ENCODE assay signal across 29 mouse cellular contexts in the genomic region with DNA sequence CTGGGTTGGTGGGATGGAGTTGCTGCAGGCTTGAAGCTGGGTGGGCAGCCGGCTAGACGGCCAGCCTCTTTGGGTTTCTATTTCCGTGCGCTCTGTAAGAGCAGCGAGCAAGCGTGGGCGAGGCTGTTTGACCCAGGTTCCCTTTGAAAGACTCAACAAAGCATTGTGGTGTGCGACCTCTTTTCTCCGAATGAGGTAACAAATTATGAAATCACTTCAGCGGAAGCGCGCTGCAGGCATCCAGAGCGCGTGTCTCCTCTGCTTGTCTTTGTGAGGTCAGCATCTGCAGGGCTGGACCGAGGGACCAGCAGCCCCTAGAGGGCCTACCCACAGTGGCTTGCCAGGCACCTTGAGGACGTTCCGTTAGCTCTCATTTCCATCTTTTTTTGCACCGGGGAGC.
DNase-seq lines count a peak whose midpoint lies in the region; ATAC-seq lines count a peak whose summit lies in the region.
"Had no signal": no experiment of that assay in that cellular context is flagged by ENCODE, and none has a peak within 500 bp of the region (broad histone marks: within the 10 kb centered on the region; RNA-seq: fewer than 3 reads in every experiment).

No protein-coding gene starts in this region.

- no peaks in the 10 kb centered on the region for H3K9me3 ChIP-seq in hindbrain, embryonic 10.5 days
- H3K9me3 ChIP-seq in hindbrain, embryonic 16.5 days (ENCODE audit: control insufficient read depth, low read length) = no peaks in the 10 kb centered on the region
- H3K9me3 ChIP-seq in midbrain, embryonic 13.5 days = no peaks in the 10 kb centered on the region
- no peaks in the 10 kb centered on the region for H3K9me3 ChIP-seq in midbrain, embryonic 11.5 days (ENCODE audit: control insufficient read depth, low read length)
- no peaks in the 10 kb centered on the region for H3K9me3 ChIP-seq in limb, embryonic 10.5 days (replicated peaks)
- H3K9me3 ChIP-seq: embryonic facial prominence, embryonic 15.5 days; forebrain, embryonic 12.5 days; heart, embryonic 15.5 days; hindbrain, embryonic 13.5 days; limb, embryonic 12.5 days; liver, embryonic 15.5 days; neural tube, embryonic 13.5 days had no signal

- DNase-seq in hindbrain, embryonic 10.5 days (ENCODE audit: low spot score) = no peak
- DNase-seq in midbrain, embryonic 11.5 days (ENCODE audit: low spot score, missing footprints) = no peak
- no peak for DNase-seq in limb, embryonic 10.5 days (ENCODE audit: low spot score)
- peak; percentile 67 for DNase-seq in retina, embryonic 14.5 days (ENCODE audit: low spot score)
- DNase-seq in right cerebral cortex, adult 2 months (ENCODE audit: low spot score in 2 of 2) = no peak
- DNase-seq in layer of hippocampus, postnatal 14 days (ENCODE audit: low spot score in 2 of 2) = no peak
- DNase-seq: adrenal gland, adult 2 months; adrenal gland, postnatal 36 days; B cell, adult 2 months; cerebellum, adult 2 months; gastrocnemius, postnatal 14 days; kidney, adult 18-20 months; kidney, postnatal 10 days; lung, embryonic 14.5 days; lung, postnatal 14 days; right cerebral cortex, postnatal 25 days; thymus, adult 2 months; thymus, postnatal 36 days had no signal

- no peak overlapping the region for H3K9ac ChIP-seq in hindbrain, embryonic 16.5 days (ENCODE audit: low read depth, low read length)
- no peak overlapping the region for H3K9ac ChIP-seq in midbrain, embryonic 13.5 days (replicated peaks)
- no peak overlapping the region for H3K9ac ChIP-seq in midbrain, embryonic 11.5 days (ENCODE audit: low read length)
- H3K9ac ChIP-seq: embryonic facial prominence, embryonic 15.5 days; forebrain, embryonic 12.5 days; heart, embryonic 15.5 days; hindbrain, embryonic 13.5 days; limb, embryonic 12.5 days; liver, embryonic 15.5 days; lung, embryonic 14.5 days; neural tube, embryonic 13.5 days had no signal

- no peak overlapping the region for H3K4me3 ChIP-seq in hindbrain, embryonic 10.5 days
- no peak overlapping the region for H3K4me3 ChIP-seq in hindbrain, embryonic 16.5 days (ENCODE audit: low read length)
- H3K4me3 ChIP-seq in midbrain, embryonic 13.5 days (replicated peaks) = no peak overlapping the region
- no peak overlapping the region for H3K4me3 ChIP-seq in midbrain, embryonic 11.5 days (ENCODE audit: low read depth, low read length)
- H3K4me3 ChIP-seq in limb, embryonic 10.5 days = no peak overlapping the region
- H3K4me3 ChIP-seq: embryonic facial prominence, embryonic 15.5 days; forebrain, embryonic 12.5 days; heart, embryonic 15.5 days; hindbrain, embryonic 13.5 days; limb, embryonic 12.5 days; liver, embryonic 15.5 days; neural tube, embryonic 13.5 days had no signal

- ATAC-seq in hindbrain, embryonic 16.5 days = no peak
- ATAC-seq in midbrain, embryonic 13.5 days = no peak
- no peak for ATAC-seq in midbrain, embryonic 11.5 days (ENCODE audit: low FRiP score)
- ATAC-seq: activated CD4-positive, CD25-positive, alpha-beta regulatory T cell, adult 4 months; inflammation-experienced regulatory T-cells, adult 6 months had no signal

- H3K27me3 ChIP-seq in hindbrain, embryonic 10.5 days (ENCODE audit: insufficient read depth, poor library complexity, severe bottlenecking) = peaks cover 16% of the 10 kb centered on the region; the same call in 1 of the 2 replicates
- no peaks in the 10 kb centered on the region for H3K27me3 ChIP-seq in hindbrain, embryonic 16.5 days (replicated peaks; ENCODE audit: control insufficient read depth, insufficient read depth, low read length)
- no peaks in the 10 kb centered on the region for H3K27me3 ChIP-seq in midbrain, embryonic 13.5 days
- no peaks in the 10 kb centered on the region for H3K27me3 ChIP-seq in midbrain, embryonic 11.5 days (ENCODE audit: control insufficient read depth, insufficient read depth, low read length)
- H3K27me3 ChIP-seq in limb, embryonic 10.5 days (ENCODE audit: low read depth, poor library complexity, severe bottlenecking) = peaks cover 30% of the 10 kb centered on the region
- H3K27me3 ChIP-seq: liver, embryonic 15.5 days had no signal

- H3K27ac ChIP-seq in hindbrain, embryonic 10.5 days = peak overlapping the region; percentile 59
- no peak overlapping the region for H3K27ac ChIP-seq in hindbrain, embryonic 16.5 days (ENCODE audit: low read depth, low read length)
- peak overlapping the region; percentile 46; the same call in 1 of the 2 replicates for H3K27ac ChIP-seq in midbrain, embryonic 13.5 days
- H3K27ac ChIP-seq in midbrain, embryonic 11.5 days (ENCODE audit: low read depth, low read length) = no peak overlapping the region
- H3K27ac ChIP-seq in limb, embryonic 10.5 days = peak overlapping the region; percentile 42; the same call in 1 of the 2 replicates
- H3K27ac ChIP-seq: embryonic facial prominence, embryonic 15.5 days; forebrain, embryonic 12.5 days; heart, embryonic 15.5 days; hindbrain, embryonic 13.5 days; limb, embryonic 12.5 days; liver, embryonic 15.5 days; neural tube, embryonic 13.5 days had no signal

- no peak overlapping the region for H3K4me2 ChIP-seq in hindbrain, embryonic 16.5 days (ENCODE audit: low read length)
- H3K4me2 ChIP-seq in midbrain, embryonic 13.5 days (replicated peaks) = no peak overlapping the region
- H3K4me2 ChIP-seq in midbrain, embryonic 11.5 days = no peak overlapping the region
- H3K4me2 ChIP-seq: embryonic facial prominence, embryonic 15.5 days; forebrain, embryonic 12.5 days; heart, embryonic 15.5 days; hindbrain, embryonic 13.5 days; limb, embryonic 12.5 days; liver, embryonic 15.5 days; lung, embryonic 14.5 days; neural tube, embryonic 13.5 days had no signal

- peaks cover 61% of the 10 kb centered on the region for H3K4me1 ChIP-seq in hindbrain, embryonic 10.5 days (replicated peaks)
- peaks cover 13% of the 10 kb centered on the region for H3K4me1 ChIP-seq in hindbrain, embryonic 16.5 days (ENCODE audit: control insufficient read depth, insufficient read depth, low read depth, low read length)
- peaks cover 68% of the 10 kb centered on the region for H3K4me1 ChIP-seq in midbrain, embryonic 13.5 days (replicated peaks)
- peaks cover 12% of the 10 kb centered on the region for H3K4me1 ChIP-seq in midbrain, embryonic 11.5 days (ENCODE audit: control insufficient read depth, insufficient read depth, low read length)
- peaks cover 67% of the 10 kb centered on the region for H3K4me1 ChIP-seq in limb, embryonic 10.5 days

- H3K36me3 ChIP-seq in hindbrain, embryonic 10.5 days = no peaks in the 10 kb centered on the region
- H3K36me3 ChIP-seq in hindbrain, embryonic 16.5 days (ENCODE audit: control insufficient read depth, insufficient read depth, low read length) = no peaks in the 10 kb centered on the region
- H3K36me3 ChIP-seq in midbrain, embryonic 13.5 days = no peaks in the 10 kb centered on the region
- no peaks in the 10 kb centered on the region; the same call in 1 of the 2 replicates for H3K36me3 ChIP-seq in midbrain, embryonic 11.5 days (ENCODE audit: control insufficient read depth, insufficient read depth, low read length)
- H3K36me3 ChIP-seq in limb, embryonic 10.5 days = no peaks in the 10 kb centered on the region
- H3K36me3 ChIP-seq: embryonic facial prominence, embryonic 15.5 days; forebrain, embryonic 12.5 days; heart, embryonic 15.5 days; hindbrain, embryonic 13.5 days; limb, embryonic 12.5 days; liver, embryonic 15.5 days; neural tube, embryonic 13.5 days had no signal

- 74% methylated on average over 18 of the region's 18 CpGs for WGBS in hindbrain, embryonic 10.5 days
- 66% methylated on average over 18 of the region's 18 CpGs for WGBS in hindbrain, embryonic 16.5 days
- WGBS in midbrain, embryonic 13.5 days = 74% methylated on average over 18 of the region's 18 CpGs
- 86% methylated on average over 18 of the region's 18 CpGs for WGBS in midbrain, embryonic 11.5 days
- WGBS in limb, embryonic 10.5 days = 87% methylated on average over 18 of the region's 18 CpGs

Comparison
In these comparisons a context has a peak if more than half of its experiments do, and no peak if none do; other contexts are left out.
1. H3K27ac ChIP-seq: peak in hindbrain, embryonic 10.5 days (single experiment), midbrain, embryonic 13.5 days (single experiment) and limb, embryonic 10.5 days (single experiment); none in hindbrain, embryonic 16.5 days (single experiment) and midbrain, embryonic 11.5 days (single experiment).